Mouse (Mus musculus): ENCODE data around the gene Kcmf1. TPM values are rescaled to one million over a fixed set of nuclear protein-coding genes. Genes with fewer than 3 reads are reported as not detected.
"Not testable (repeated sequence)": the region's sequence is repeated elsewhere in the genome, so short reads cannot be mapped to it uniquely, and the experiment has no call there.

Gene Kcmf1
- polyA plus RNA-seq, 1 experiment from 2014 or later, result 28.4 TPM

GRCm38 (mm10) chr6:72831858-72832257 is 67.9 kb downstream of the Kcmf1 start:
- H3K36me3 ChIP-seq (ENCODE audit: poor library complexity, severe bottlenecking), result no peaks in the 10 kb centered on the region
- 63% methylated on average over 3 of the region's 3 CpGs for WGBS
- H3K27ac ChIP-seq, result no peak overlapping the region
- no peak overlapping the region for H3K9ac ChIP-seq
- ATAC-seq, result no peak
- no peak overlapping the region for H3K4me2 ChIP-seq
- H3K4me1 ChIP-seq, result no peaks in the 10 kb centered on the region
- H3K4me3 ChIP-seq, result no peak overlapping the region
- H3K9me3 ChIP-seq (replicated peaks), result no peaks in the 10 kb centered on the region
- H3K27me3 ChIP-seq, result no peaks in the 10 kb centered on the region

GRCm38 (mm10) chr6:72831276-72831675 is 68.5 kb downstream of the Kcmf1 start:
- Histone ChIP-seq H3K36me3 (ENCODE audit: poor library complexity, severe bottlenecking) (no peaks in the 10 kb centered on the region), H3K27ac (no peak overlapping the region), H3K9me3 (replicated peaks) (no peaks in the 10 kb centered on the region), H3K27me3 (peaks cover 4% of the 10 kb centered on the region; the same call in 1 of the 2 replicates), H3K9ac (no peak overlapping the region), H3K4me2 (no peak overlapping the region), H3K4me1 (no peaks in the 10 kb centered on the region), H3K4me3 (no peak overlapping the region)
- ATAC-seq, result peak; percentile 17; the same call in 1 of the 2 replicates
- WGBS, result 30% methylated on average over 3 of the region's 3 CpGs

- Histone ChIP-seq H3K27ac (no peak overlapping the region), H3K4me1 (peaks cover 10% of the 10 kb centered on the region), H3K4me2 (no peak overlapping the region), H3K36me3 (ENCODE audit: poor library complexity, severe bottlenecking) (no peaks in the 10 kb centered on the region), H3K4me3 (no peak overlapping the region), H3K27me3 (peaks cover 4% of the 10 kb centered on the region; the same call in 1 of the 2 replicates), H3K9me3 (replicated peaks) (no peaks in the 10 kb centered on the region), H3K9ac (no peak overlapping the region)
- WGBS, result 82% methylated on average over 3 of the region's 3 CpGs
- ATAC-seq, result no peak
These were observed 70.9 kb downstream of the Kcmf1 start for GRCm38 (mm10) chr6:72828857-72829256.

GRCm38 (mm10) chr6:72828037-72828436 is 71.7 kb downstream of the Kcmf1 start:
- not testable (repeated sequence) for H3K9ac ChIP-seq; ATAC-seq; H3K4me2 ChIP-seq; H3K4me1 ChIP-seq; H3K36me3 ChIP-seq (ENCODE audit: poor library complexity, severe bottlenecking); H3K9me3 ChIP-seq (replicated peaks); H3K4me3 ChIP-seq; H3K27me3 ChIP-seq; H3K27ac ChIP-seq
- WGBS, result 10% methylated on average over 9 of the region's 9 CpGs

- H3K9ac ChIP-seq, result no peak overlapping the region
- 41% methylated on average over 9 of the region's 9 CpGs for WGBS
- no peak for ATAC-seq
- peak overlapping the region; percentile 55 for H3K4me2 ChIP-seq
- H3K27me3 ChIP-seq, result peaks cover 4% of the 10 kb centered on the region; the same call in 1 of the 2 replicates
- no peaks in the 10 kb centered on the region for H3K36me3 ChIP-seq (ENCODE audit: poor library complexity, severe bottlenecking)
- no peak overlapping the region for H3K27ac ChIP-seq
- no peaks in the 10 kb centered on the region for H3K9me3 ChIP-seq (replicated peaks)
- peaks cover 10% of the 10 kb centered on the region for H3K4me1 ChIP-seq
- no peak overlapping the region; the same call in 1 of the 2 replicates for H3K4me3 ChIP-seq
These were observed 74.0 kb downstream of the Kcmf1 start for GRCm38 (mm10) chr6:72825762-72826161.

GRCm38 (mm10) chr6:72824971-72825737 is 74.6 kb downstream of the Kcmf1 start:
- H3K4me3 ChIP-seq, result peak overlapping the region; percentile 31
- no peaks in the 10 kb centered on the region for H3K9me3 ChIP-seq (replicated peaks)
- no peaks in the 10 kb centered on the region for H3K36me3 ChIP-seq (ENCODE audit: poor library complexity, severe bottlenecking)
- peak overlapping the region; percentile 55 for H3K4me2 ChIP-seq
- no peak overlapping the region for H3K27ac ChIP-seq
- H3K4me1 ChIP-seq, result peaks cover 10% of the 10 kb centered on the region
- H3K27me3 ChIP-seq, result peaks cover 4% of the 10 kb centered on the region; the same call in 1 of the 2 replicates
- ATAC-seq, result peak; percentile 76
- H3K9ac ChIP-seq, result peak overlapping the region; percentile 64
- 3% methylated on average over 26 of the region's 26 CpGs for WGBS

- no peaks in the 10 kb centered on the region for H3K9me3 ChIP-seq (replicated peaks)
- H3K4me3 ChIP-seq, result no peak overlapping the region
- no peaks in the 10 kb centered on the region for H3K27me3 ChIP-seq
- H3K4me1 ChIP-seq, result no peaks in the 10 kb centered on the region
- H3K4me2 ChIP-seq, result no peak overlapping the region
- no peak for ATAC-seq
- no peak overlapping the region for H3K9ac ChIP-seq
- 80% methylated on average over 9 of the region's 9 CpGs for WGBS
- no peak overlapping the region for H3K27ac ChIP-seq
- H3K36me3 ChIP-seq (ENCODE audit: poor library complexity, severe bottlenecking), result no peaks in the 10 kb centered on the region
These were observed 86.3 kb downstream of the Kcmf1 start for GRCm38 (mm10) chr6:72813456-72813855.

- Histone ChIP-seq H3K4me2 (no peak overlapping the region), H3K9me3 (replicated peaks) (no peaks in the 10 kb centered on the region), H3K4me1 (no peaks in the 10 kb centered on the region), H3K36me3 (ENCODE audit: poor library complexity, severe bottlenecking) (no peaks in the 10 kb centered on the region), H3K4me3 (no peak overlapping the region), H3K27ac (no peak overlapping the region), H3K27me3 (no peaks in the 10 kb centered on the region), H3K9ac (no peak overlapping the region)
- ATAC-seq, result no peak
- 84% methylated on average over 7 of the region's 7 CpGs for WGBS
These were observed 89.5 kb downstream of the Kcmf1 start for GRCm38 (mm10) chr6:72810248-72810647.

GRCm38 (mm10) chr6:72809522-72810149 is 90.1 kb downstream of the Kcmf1 start:
- Histone ChIP-seq H3K27me3 (no peaks in the 10 kb centered on the region), H3K4me3 (no peak overlapping the region), H3K4me1 (no peaks in the 10 kb centered on the region), H3K27ac (no peak overlapping the region), H3K9me3 (replicated peaks) (no peaks in the 10 kb centered on the region), H3K36me3 (ENCODE audit: poor library complexity, severe bottlenecking) (no peaks in the 10 kb centered on the region), H3K4me2 (no peak overlapping the region), H3K9ac (no peak overlapping the region)
- WGBS, result 84% methylated on average over 4 of the region's 4 CpGs
- no peak for ATAC-seq

GRCm38 (mm10) chr6:72808342-72808741 is 91.4 kb downstream of the Kcmf1 start:
- no peak for ATAC-seq
- 73% methylated on average over 3 of the region's 3 CpGs for WGBS
- H3K9me3 ChIP-seq (replicated peaks), result no peaks in the 10 kb centered on the region
- H3K27me3 ChIP-seq, result no peaks in the 10 kb centered on the region
- H3K4me2 ChIP-seq, result no peak overlapping the region
- no peak overlapping the region for H3K9ac ChIP-seq
- H3K4me3 ChIP-seq, result no peak overlapping the region
- no peak overlapping the region for H3K27ac ChIP-seq
- H3K4me1 ChIP-seq, result no peaks in the 10 kb centered on the region
- H3K36me3 ChIP-seq (ENCODE audit: poor library complexity, severe bottlenecking), result no peaks in the 10 kb centered on the region

- H3K4me3 ChIP-seq, result no peak overlapping the region
- H3K27me3 ChIP-seq, result no peaks in the 10 kb centered on the region
- WGBS, result 95% methylated on average over 6 of the region's 6 CpGs
- H3K4me2 ChIP-seq, result no peak overlapping the region
- no peak for ATAC-seq
- no peaks in the 10 kb centered on the region for H3K4me1 ChIP-seq
- no peak overlapping the region for H3K9ac ChIP-seq
- H3K9me3 ChIP-seq (replicated peaks), result no peaks in the 10 kb centered on the region
- H3K27ac ChIP-seq, result no peak overlapping the region
- no peaks in the 10 kb centered on the region for H3K36me3 ChIP-seq (ENCODE audit: poor library complexity, severe bottlenecking)
These were observed 96.1 kb downstream of the Kcmf1 start for GRCm38 (mm10) chr6:72803669-72804068.

- H3K27ac ChIP-seq, result no peak overlapping the region
- no peaks in the 10 kb centered on the region for H3K4me1 ChIP-seq
- H3K4me3 ChIP-seq, result no peak overlapping the region
- no peaks in the 10 kb centered on the region for H3K27me3 ChIP-seq
- ATAC-seq, result no peak
- no peak overlapping the region for H3K4me2 ChIP-seq
- H3K9ac ChIP-seq, result no peak overlapping the region
- H3K9me3 ChIP-seq (replicated peaks), result no peaks in the 10 kb centered on the region
- 84% methylated on average over 6 of the region's 6 CpGs for WGBS
- H3K36me3 ChIP-seq (ENCODE audit: poor library complexity, severe bottlenecking), result no peaks in the 10 kb centered on the region
These were observed 97.7 kb downstream of the Kcmf1 start for GRCm38 (mm10) chr6:72802119-72802518.

Measured in forebrain, embryonic 13.5 days (tissue).